9 mouse cellular contexts compared by ENCODE assay signal in the genomic region with DNA sequence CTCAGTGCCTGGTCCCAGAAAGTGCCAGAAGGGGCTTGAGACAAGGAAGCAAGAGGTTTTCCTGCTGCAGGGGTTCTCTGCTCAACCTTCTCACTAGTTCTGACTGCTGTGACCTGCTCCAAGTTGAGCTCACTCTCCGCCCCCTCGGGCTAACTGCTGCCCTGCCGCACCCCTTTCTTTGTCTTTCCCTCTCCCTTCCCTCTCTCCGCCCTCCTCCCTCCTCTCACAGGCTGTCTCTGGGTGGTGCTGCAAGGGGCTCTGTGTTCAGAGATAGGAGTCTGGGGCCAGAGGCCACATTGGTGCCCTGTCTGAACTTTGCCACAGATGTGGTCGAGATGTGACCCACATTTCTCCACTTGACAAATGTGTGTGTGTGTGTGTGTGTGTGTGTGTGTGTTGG. TPM values are rescaled to one million over a fixed set of nuclear protein-coding genes. Genes with fewer than 3 reads are reported as not detected.
DNase-seq lines count a peak whose midpoint lies in the region; ATAC-seq lines count a peak whose summit lies in the region.
"Had no signal": no experiment of that assay in that cellular context is flagged by ENCODE, and none has a peak within 500 bp of the region (broad histone marks: within the 10 kb centered on the region; RNA-seq: fewer than 3 reads in every experiment).

Spon2 (minus strand) TSS at position 375 of the 400 bp plus-strand sequence.

- H3K9ac ChIP-seq in kidney, embryonic 14.5 days (ENCODE audit: low read depth, low read length) = 0 out of 2 replicates have a peak within 1 kb of the TSS, but pooled peaks have one; percentile 18
- H3K9ac ChIP-seq in intestine, embryonic 14.5 days (ENCODE audit: low read length) = peak within 1 kb of the TSS; percentile 26; the same call in 1 of the 2 replicates
- H3K9ac ChIP-seq: hindbrain, embryonic 15.5 days had no signal

- peak within 1 kb of the TSS; percentile 3; the same call in 1 of the 2 replicates for H3K27ac ChIP-seq in kidney, embryonic 14.5 days (ENCODE audit: low read depth, low read length)
- peak within 1 kb of the TSS; percentile 66 for H3K27ac ChIP-seq in intestine, embryonic 14.5 days (ENCODE audit: low read depth)
- H3K27ac ChIP-seq: hindbrain, embryonic 15.5 days had no signal

- H3K4me3 ChIP-seq in kidney, embryonic 14.5 days (ENCODE audit: low read length) = no peak within 1 kb of the TSS
- H3K4me3 ChIP-seq in intestine, embryonic 14.5 days (ENCODE audit: low read depth, low read length) = 0 out of 2 replicates have a peak within 1 kb of the TSS, but pooled peaks have one; percentile 6
- H3K4me3 ChIP-seq: hindbrain, embryonic 15.5 days had no signal

- peak; percentile 69; the same call in 1 of the 2 replicates for ATAC-seq in kidney, embryonic 14.5 days (ENCODE audit: low FRiP score, low TSS enrichment)
- ATAC-seq in intestine, embryonic 14.5 days (replicated peaks; ENCODE audit: low FRiP score, low TSS enrichment, low read depth) = peak; percentile 73
- peak; percentile 94 for ATAC-seq in megakaryocyte-erythroid progenitor cell, adult 5-6 weeks (replicated peaks; ENCODE audit: low FRiP score, low TSS enrichment, poor library complexity, severe bottlenecking)

- H3K9me3 ChIP-seq in kidney, embryonic 14.5 days (ENCODE audit: control insufficient read depth, low read length) = no peaks in the 10 kb centered on the region
- H3K9me3 ChIP-seq in intestine, embryonic 14.5 days (ENCODE audit: control insufficient read depth, low read length) = no peaks in the 10 kb centered on the region
- H3K9me3 ChIP-seq: hindbrain, embryonic 15.5 days had no signal

- no peak for DNase-seq in kidney, adult 18-20 months
- peak; percentile 28 for DNase-seq in c-Kit-positive CD71-negative TER-119-negative erythroid progenitor cells, embryonic 14.5 days (ENCODE audit: low read depth)
- DNase-seq in intestine, embryonic 14.5 days (ENCODE audit: low spot score) = peak; percentile 68
- no peak for DNase-seq in adrenal gland, postnatal 14 days
- DNase-seq in left cerebral cortex, postnatal 25 days (ENCODE audit: low spot score in 2 of 2) = no peak
- DNase-seq in adrenal gland, postnatal 25 days = no peak

- H3K36me3 ChIP-seq in kidney, embryonic 14.5 days (ENCODE audit: control insufficient read depth, insufficient read depth, low read length) = no peaks in the 10 kb centered on the region
- H3K36me3 ChIP-seq in intestine, embryonic 14.5 days (ENCODE audit: control insufficient read depth, insufficient read depth, low read length) = no peaks in the 10 kb centered on the region
- H3K36me3 ChIP-seq: hindbrain, embryonic 15.5 days had no signal

- no peak within 1 kb of the TSS; the same call in 1 of the 2 replicates for H3K4me2 ChIP-seq in kidney, embryonic 14.5 days (replicated peaks; ENCODE audit: low read depth, low read length)
- H3K4me2 ChIP-seq in intestine, embryonic 14.5 days (ENCODE audit: low read length) = peak within 1 kb of the TSS; percentile 39
- H3K4me2 ChIP-seq: hindbrain, embryonic 15.5 days had no signal

- WGBS in kidney, embryonic 14.5 days = 22% methylated on average over 5 of the region's 5 CpGs
- 13% methylated on average over 5 of the region's 5 CpGs for WGBS in intestine, embryonic 14.5 days

- H3K4me1 ChIP-seq in kidney, embryonic 14.5 days (ENCODE audit: control insufficient read depth, insufficient read depth, low read length) = peaks cover 12% of the 10 kb centered on the region; the same call in 1 of the 2 replicates
- H3K4me1 ChIP-seq in intestine, embryonic 14.5 days (replicated peaks; ENCODE audit: control insufficient read depth, insufficient read depth, low read length) = peaks cover 33% of the 10 kb centered on the region

- intact Hi-C loops in left cerebral cortex, postnatal 25 days (cut with DNase I) = no loop called here

- no peaks in the 10 kb centered on the region for H3K27me3 ChIP-seq in kidney, embryonic 14.5 days (ENCODE audit: control insufficient read depth, insufficient read depth, low read length)
- no peaks in the 10 kb centered on the region for H3K27me3 ChIP-seq in intestine, embryonic 14.5 days (replicated peaks; ENCODE audit: control insufficient read depth, insufficient read depth, low read length)
- H3K27me3 ChIP-seq: hindbrain, embryonic 15.5 days had no signal

RNA-seq across cellular contexts. Expression of gene Spon2, which starts in this region (rescaled TPM):
- polyA plus RNA-seq in kidney, embryonic 14.5 days (2014; fragmentation: Nextera tagmentation; extraction: Ambion mirVana) = 3.9 and 4.2 TPM in 2 replicates
- 17.3 and 19.3 TPM in 2 replicates for polyA plus RNA-seq in intestine, embryonic 14.5 days (2014; fragmentation: Nextera tagmentation; extraction: Ambion mirVana)
- 23.4 and 35.0 TPM in 2 replicates for total RNA-seq in megakaryocyte-erythroid progenitor cell, adult 5-6 weeks (2014; fragmentation: Nextera tagmentation)
- total RNA-seq in megakaryocyte-erythroid progenitor cell, adult 5-6 weeks (2017) = 14.8 and 15.1 TPM in 2 replicates
- 1.7 and 2.5 TPM in 2 replicates for total RNA-seq in adrenal gland, postnatal 14 days (2021)
- under 1 TPM; 0.57 to 0.64 TPM for total RNA-seq in left cerebral cortex, postnatal 25 days (2021)
- total RNA-seq in adrenal gland, postnatal 25 days (2021) = 0.39 TPM in 1 of 2 replicates, not detected in the other

Comparison
In these comparisons a context has a peak if more than half of its experiments do, and no peak if none do; other contexts are left out.
1. DNase-seq: peak in c-Kit-positive CD71-negative TER-119-negative erythroid progenitor cells, embryonic 14.5 days (single experiment) and intestine, embryonic 14.5 days (single experiment); none in kidney, adult 18-20 months (single experiment), adrenal gland, postnatal 14 days (single experiment), left cerebral cortex, postnatal 25 days (0 of 2) and adrenal gland, postnatal 25 days (single experiment).
2. Peak in every context shown above with its lines, with median percentiles within 50 percentile points of each other: ATAC-seq.